Mouse (Mus musculus) cerebellum, postnatal 14 days (tissue): ENCODE data around the gene Fam205c.
"Not testable (repeated sequence)": the region's sequence is repeated elsewhere in the genome, so short reads cannot be mapped to it uniquely, and the experiment has no call there.

Experiments
- DNase-seq, 2 experiments: peaks; one replicate each; pipeline ENCODE4 v3.0.0; 2021; ENCODE audit warnings: mixed read lengths in 2 of 2

Fam205c gene

DNA sequence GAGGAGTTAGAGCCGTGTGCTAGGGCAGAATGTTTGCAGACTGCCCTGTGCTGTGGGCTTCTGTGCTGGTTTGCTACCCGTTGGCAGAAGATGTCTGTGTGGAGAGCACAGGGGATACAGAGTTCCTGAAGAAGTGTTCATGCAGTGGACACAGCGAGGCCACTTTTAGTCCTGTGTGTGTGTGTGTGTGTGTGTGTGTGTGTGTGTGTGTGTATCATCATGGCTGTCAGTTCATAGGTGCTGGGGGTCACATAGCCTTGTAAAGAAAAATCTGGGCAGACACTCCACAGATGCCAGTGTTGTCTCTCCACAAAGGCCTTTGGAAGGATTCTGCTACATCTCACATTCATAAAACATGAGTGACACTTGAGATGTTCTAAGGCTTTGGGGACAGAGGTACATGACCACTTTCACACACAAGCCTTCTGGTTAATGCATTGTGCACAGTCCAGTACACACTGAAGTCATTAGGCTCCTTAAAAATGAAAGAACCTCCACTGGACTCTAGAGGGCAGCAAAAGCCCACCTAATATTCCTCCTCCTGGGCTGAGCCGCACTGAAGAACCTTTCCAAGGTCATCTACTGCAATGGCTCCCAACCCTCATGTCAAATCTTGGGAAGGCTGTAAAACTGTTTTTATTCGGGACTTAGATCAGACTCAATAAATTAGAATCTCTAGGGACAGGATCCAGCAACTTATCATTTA, 2.7 kb upstream of the Fam205c start:
- peak; percentile 76 to 82 for DNase-seq

GRCm38 (mm10) chr4:42872746-42873435, 1.1 kb downstream of the Fam205c start:
- DNase-seq: no peak

DNA sequence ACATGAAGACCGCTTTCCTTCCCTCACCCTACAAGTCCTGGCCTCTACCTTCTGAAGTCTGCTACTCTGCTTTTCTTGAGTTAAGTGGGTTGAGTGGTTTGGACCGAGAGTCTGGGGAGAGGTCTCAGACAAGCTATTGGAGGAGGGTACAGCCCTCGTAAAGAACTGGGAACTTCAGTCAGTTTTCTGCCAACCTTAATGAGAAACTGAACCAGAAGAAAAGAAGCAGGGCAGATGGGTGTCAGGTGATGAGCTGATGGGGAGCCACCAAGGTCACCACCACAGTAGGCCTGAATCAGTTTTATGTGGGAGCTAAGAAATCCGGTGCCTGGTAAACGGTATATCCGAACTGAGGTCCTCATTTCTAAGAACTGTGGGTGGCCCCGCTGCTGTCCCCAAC, 1.9 kb downstream of the Fam205c start:
- no peak for DNase-seq

DNA sequence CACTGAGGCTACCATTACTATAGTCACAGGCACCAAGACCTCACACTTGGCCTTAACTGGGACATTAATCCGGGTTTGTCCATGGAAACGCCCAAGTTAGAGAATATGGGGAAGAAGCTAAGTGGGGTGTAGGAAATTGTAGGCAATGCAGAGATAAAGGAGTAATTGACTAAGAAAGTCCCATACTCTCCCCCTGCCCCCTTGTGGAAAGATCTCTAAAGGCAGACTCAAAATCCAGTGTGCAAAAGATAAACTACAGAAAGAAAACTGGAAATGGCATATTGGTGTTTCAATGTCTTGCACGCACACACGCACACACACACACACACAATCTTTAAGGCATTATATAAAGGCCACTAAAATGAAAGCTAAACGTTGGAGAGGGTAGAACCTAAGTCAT, 3.3 kb downstream of the Fam205c start:
- no peak for DNase-seq

- no peak for DNase-seq
Measured at GRCm38 (mm10) chr4:42868193-42868592, 5.8 kb downstream of the Fam205c start.

DNA sequence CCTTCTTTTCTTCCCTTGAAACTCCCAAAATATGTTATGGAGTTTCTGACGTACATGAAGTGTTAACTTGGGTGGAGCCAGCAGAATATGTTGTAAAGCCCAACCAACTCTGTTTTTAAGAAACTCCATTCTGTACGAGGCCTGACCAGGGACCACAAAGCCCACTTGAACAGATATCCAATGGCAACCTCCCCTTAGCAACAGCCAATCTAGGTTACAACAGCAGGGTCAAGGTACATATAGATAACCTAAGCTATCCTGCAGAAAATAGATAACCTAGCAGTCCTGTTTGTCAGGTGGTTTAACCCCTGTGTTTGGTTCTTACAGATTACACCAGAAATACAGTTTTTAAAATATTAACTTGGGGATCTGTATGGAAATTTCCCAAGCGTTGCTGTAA, 6.6 kb downstream of the Fam205c start:
- DNase-seq: no peak

- DNase-seq: not testable (repeated sequence)
Measured at GRCm38 (mm10) chr4:42863487-42863886, 10.5 kb downstream of the Fam205c start.

GRCm38 (mm10) chr4:42860483-42860882, 13.6 kb downstream of the Fam205c start:
- not testable (repeated sequence) for DNase-seq

DNA sequence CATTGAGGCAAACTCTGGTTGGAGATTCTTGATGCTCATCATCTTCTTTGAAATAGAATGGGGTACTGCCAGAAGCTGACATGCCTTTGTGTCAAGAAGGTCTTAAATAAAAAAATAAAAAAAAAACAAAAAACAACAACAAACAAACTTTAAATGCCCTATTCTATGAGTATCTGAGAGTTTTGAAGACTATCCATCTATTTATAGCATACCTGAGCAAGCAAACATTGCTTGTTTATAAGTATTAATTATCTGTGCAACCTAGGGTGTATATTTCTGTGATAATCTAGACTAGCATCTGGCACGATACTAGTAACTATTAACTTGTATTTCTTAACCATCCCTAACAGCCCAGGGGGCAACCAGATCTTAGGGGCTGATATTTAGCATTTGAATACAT, 17.4 kb downstream of the Fam205c start, which contains the start of gene Gm12394:
Gene Gm12394, minus strand, starts transcription at position 101 of the 400 bp plus-strand sequence.
- not testable (repeated sequence) for DNase-seq

DNA sequence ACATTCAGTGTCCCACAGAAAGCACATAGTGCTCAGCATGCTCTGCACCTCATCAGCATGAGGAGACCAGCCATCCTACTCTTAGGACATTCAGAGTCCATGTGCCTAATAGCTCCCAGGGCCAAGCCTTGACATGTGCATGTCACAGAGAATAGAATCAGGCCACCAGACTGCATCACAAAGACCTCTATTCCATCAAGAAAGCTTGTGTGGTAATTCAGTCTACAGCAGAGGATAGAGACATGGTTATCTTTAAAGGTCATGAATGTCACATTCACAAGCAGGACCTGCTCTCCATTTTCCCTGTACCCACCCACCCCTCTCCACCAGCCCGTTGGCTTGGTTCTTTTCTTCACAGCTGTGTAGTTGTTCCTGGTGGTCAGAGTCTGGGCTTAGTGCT, 20.2 kb downstream of the Fam205c start, which contains the start of gene Fam205a1:
Gene Fam205a1, minus strand, starts transcription at position 101 of the 400 bp plus-strand sequence.
- not testable (repeated sequence) for DNase-seq
